Mouse (Mus musculus): ENCODE data around the gene Fem1b. TPM values are rescaled to one million over a fixed set of nuclear protein-coding genes. Genes with fewer than 3 reads are reported as not detected.
"Not testable (repeated sequence)": the region's sequence is repeated elsewhere in the genome, so short reads cannot be mapped to it uniquely, and the experiment has no call there.

The Fem1b gene
- polyA plus RNA-seq, 1 experiment from 2014 or later = 30.6 TPM

- peaks cover 20% of the 10 kb centered on the region for H3K4me1 ChIP-seq (ENCODE audit: control insufficient read depth, insufficient read depth, low read length)
- peak overlapping the region; percentile 99 for H3K4me3 ChIP-seq (ENCODE audit: low read depth, low read length)
- no peaks in the 10 kb centered on the region for H3K36me3 ChIP-seq (ENCODE audit: control insufficient read depth, insufficient read depth, low read length)
- H3K27ac ChIP-seq (ENCODE audit: low read length) = peak overlapping the region; percentile 96
- no peaks in the 10 kb centered on the region for H3K27me3 ChIP-seq (ENCODE audit: control insufficient read depth, insufficient read depth, low read length)
- peak overlapping the region; percentile 95 for H3K4me2 ChIP-seq (replicated peaks; ENCODE audit: low read depth, low read length)
- under 1% methylated on average over 57 of the region's 58 CpGs for WGBS
- ATAC-seq (ENCODE audit: insufficient number of reproducible peaks, insufficient read depth, low FRiP score, low read depth) = no peak; the same call in none of the 2 replicates
- peak overlapping the region; percentile 87 for H3K9ac ChIP-seq (replicated peaks; ENCODE audit: low read depth, low read length)
- H3K9me3 ChIP-seq (ENCODE audit: control insufficient read depth, low read depth, low read length) = no peaks in the 10 kb centered on the region
Observed at GRCm38 (mm10) chr9:62810543-62811515, 905 bp downstream of the Fem1b start.

- Histone ChIP-seq H3K4me2 (replicated peaks; ENCODE audit: low read depth, low read length) (peak overlapping the region; percentile 95), H3K27ac (ENCODE audit: low read length) (no peak overlapping the region), H3K27me3 (ENCODE audit: control insufficient read depth, insufficient read depth, low read length) (no peaks in the 10 kb centered on the region), H3K9ac (replicated peaks; ENCODE audit: low read depth, low read length) (peak overlapping the region; percentile 87), H3K36me3 (ENCODE audit: control insufficient read depth, insufficient read depth, low read length) (no peaks in the 10 kb centered on the region), H3K4me1 (ENCODE audit: control insufficient read depth, insufficient read depth, low read length) (peaks cover 20% of the 10 kb centered on the region), H3K9me3 (ENCODE audit: control insufficient read depth, low read depth, low read length) (no peaks in the 10 kb centered on the region), H3K4me3 (ENCODE audit: low read depth, low read length) (peak overlapping the region; percentile 99)
- no peak for ATAC-seq (ENCODE audit: insufficient number of reproducible peaks, insufficient read depth, low FRiP score, low read depth)
- WGBS = 10% methylated on average over 8 of the region's 8 CpGs
Observed at GRCm38 (mm10) chr9:62810095-62810494, 1.6 kb downstream of the Fem1b start.

DNA sequence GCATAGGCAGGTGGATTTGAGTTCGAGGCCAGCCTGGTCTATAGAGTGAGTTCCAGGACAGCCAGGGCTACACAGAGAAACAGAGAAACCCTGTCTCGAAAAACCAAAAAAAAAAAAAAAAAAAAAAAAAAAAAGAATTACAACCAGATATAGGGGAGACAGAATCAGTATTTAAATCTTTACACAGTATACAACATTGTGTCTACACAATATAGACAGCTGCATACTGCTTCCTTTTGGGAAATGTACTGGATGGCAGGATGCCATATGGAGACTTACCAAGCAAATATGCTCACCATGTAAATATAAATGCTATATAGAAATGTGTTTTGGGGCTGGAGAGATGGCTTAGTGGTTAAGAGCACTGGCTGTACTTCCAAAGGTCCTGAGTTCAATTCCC is 12.5 kb downstream of the Fem1b start:
- 84% methylated on average over 2 of the region's 2 CpGs for WGBS
- not testable (repeated sequence) for H3K4me2 ChIP-seq (replicated peaks; ENCODE audit: low read depth, low read length); ATAC-seq (ENCODE audit: insufficient number of reproducible peaks, insufficient read depth, low FRiP score, low read depth); H3K9me3 ChIP-seq (ENCODE audit: control insufficient read depth, low read depth, low read length); H3K4me3 ChIP-seq (ENCODE audit: low read depth, low read length); H3K27me3 ChIP-seq (ENCODE audit: control insufficient read depth, insufficient read depth, low read length); H3K4me1 ChIP-seq (ENCODE audit: control insufficient read depth, insufficient read depth, low read length); H3K9ac ChIP-seq (replicated peaks; ENCODE audit: low read depth, low read length); H3K27ac ChIP-seq (ENCODE audit: low read length)
- peaks cover 33% of the 10 kb centered on the region for H3K36me3 ChIP-seq (ENCODE audit: control insufficient read depth, insufficient read depth, low read length)

DNA sequence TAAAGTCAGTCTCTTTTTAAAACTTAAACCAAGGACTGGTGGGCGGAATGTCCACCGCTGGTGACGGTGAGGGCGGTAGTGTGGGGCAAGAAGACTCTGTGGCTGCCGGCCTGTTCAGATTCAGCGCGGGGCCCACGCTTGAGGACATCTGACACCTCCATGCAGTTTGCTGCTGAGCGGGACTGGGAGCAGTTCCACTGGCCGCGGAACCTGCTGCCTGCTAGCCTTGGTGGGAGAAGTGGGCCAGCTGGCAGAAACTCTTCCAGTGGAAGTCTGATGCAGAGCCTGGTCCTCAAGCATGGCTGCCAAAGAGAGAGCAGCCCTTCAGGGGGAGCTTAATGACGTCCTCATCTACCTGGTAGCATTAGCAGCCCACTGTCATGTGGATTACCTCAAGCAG is 21.9 kb downstream of the Fem1b start:
- no peak overlapping the region for H3K27ac ChIP-seq (ENCODE audit: low read length)
- WGBS = 91% methylated on average over 12 of the region's 12 CpGs
- no peak for ATAC-seq (ENCODE audit: insufficient number of reproducible peaks, insufficient read depth, low FRiP score, low read depth)

DNA sequence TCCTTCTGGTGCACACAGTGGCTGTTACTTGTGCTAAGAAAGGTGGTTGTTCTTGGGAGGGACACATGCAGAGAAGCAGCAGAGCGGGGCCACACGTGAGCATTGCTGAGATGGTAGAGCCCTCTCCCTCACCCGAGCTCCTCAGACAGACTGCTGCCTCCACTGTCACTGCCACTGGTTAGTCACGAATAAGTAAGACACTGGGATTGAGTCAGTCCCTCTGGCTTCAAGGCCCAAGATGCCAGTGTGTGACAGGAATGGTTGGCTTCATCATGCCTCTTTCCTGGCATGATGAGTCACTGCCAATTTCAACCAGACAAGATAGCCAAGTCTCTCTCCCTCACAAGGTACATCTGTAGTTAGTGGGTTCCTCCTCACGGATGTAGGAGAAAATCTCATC is 25.0 kb downstream of the Fem1b start:
- WGBS = 82% methylated on average over 5 of the region's 5 CpGs
- no peaks in the 10 kb centered on the region for H3K27me3 ChIP-seq (ENCODE audit: control insufficient read depth, insufficient read depth, low read length)

More for the DNA sequence above, 21.9 kb downstream of the Fem1b start:
- H3K4me1 ChIP-seq (ENCODE audit: control insufficient read depth, insufficient read depth, low read length) = no peaks in the 10 kb centered on the region
- no peaks in the 10 kb centered on the region for H3K27me3 ChIP-seq (ENCODE audit: control insufficient read depth, insufficient read depth, low read length)
- H3K9ac ChIP-seq (replicated peaks; ENCODE audit: low read depth, low read length) = no peak overlapping the region
- no peaks in the 10 kb centered on the region for H3K9me3 ChIP-seq (ENCODE audit: control insufficient read depth, low read depth, low read length)
- H3K4me3 ChIP-seq (ENCODE audit: low read depth, low read length) = no peak overlapping the region
- no peak overlapping the region for H3K4me2 ChIP-seq (replicated peaks; ENCODE audit: low read depth, low read length)
- 0 out of 2 replicates have a peak, but pooled peaks cover 2% of the 10 kb centered on the region for H3K36me3 ChIP-seq (ENCODE audit: control insufficient read depth, insufficient read depth, low read length)

GRCm38 (mm10) chr9:62784233-62784632 is 27.5 kb downstream of the Fem1b start:
- no peak for ATAC-seq (ENCODE audit: insufficient number of reproducible peaks, insufficient read depth, low FRiP score, low read depth)
- H3K4me1 ChIP-seq (ENCODE audit: control insufficient read depth, insufficient read depth, low read length) = no peaks in the 10 kb centered on the region; the same call in 1 of the 2 replicates
- WGBS = 88% methylated on average over 2 of the region's 2 CpGs
- no peak overlapping the region for H3K4me3 ChIP-seq (ENCODE audit: low read depth, low read length)
- H3K9ac ChIP-seq (replicated peaks; ENCODE audit: low read depth, low read length) = no peak overlapping the region
- no peaks in the 10 kb centered on the region for H3K27me3 ChIP-seq (ENCODE audit: control insufficient read depth, insufficient read depth, low read length)
- no peaks in the 10 kb centered on the region for H3K9me3 ChIP-seq (ENCODE audit: control insufficient read depth, low read depth, low read length)
- H3K36me3 ChIP-seq (ENCODE audit: control insufficient read depth, insufficient read depth, low read length) = no peaks in the 10 kb centered on the region
- H3K27ac ChIP-seq (ENCODE audit: low read length) = no peak overlapping the region
- no peak overlapping the region for H3K4me2 ChIP-seq (replicated peaks; ENCODE audit: low read depth, low read length)

More for the DNA sequence above, 25.0 kb downstream of the Fem1b start:
- ATAC-seq (ENCODE audit: insufficient number of reproducible peaks, insufficient read depth, low FRiP score, low read depth) = no peak
- H3K36me3 ChIP-seq (ENCODE audit: control insufficient read depth, insufficient read depth, low read length) = no peaks in the 10 kb centered on the region
- H3K4me1 ChIP-seq (ENCODE audit: control insufficient read depth, insufficient read depth, low read length) = no peaks in the 10 kb centered on the region; the same call in 1 of the 2 replicates
- no peak overlapping the region for H3K27ac ChIP-seq (ENCODE audit: low read length)
- no peaks in the 10 kb centered on the region for H3K9me3 ChIP-seq (ENCODE audit: control insufficient read depth, low read depth, low read length)
- H3K9ac ChIP-seq (replicated peaks; ENCODE audit: low read depth, low read length) = no peak overlapping the region
- no peak overlapping the region for H3K4me2 ChIP-seq (replicated peaks; ENCODE audit: low read depth, low read length)
- no peak overlapping the region for H3K4me3 ChIP-seq (ENCODE audit: low read depth, low read length)

GRCm38 (mm10) chr9:62782976-62783781 is 28.6 kb downstream of the Fem1b start:
- no peak for ATAC-seq (ENCODE audit: insufficient number of reproducible peaks, insufficient read depth, low FRiP score, low read depth)
- Histone ChIP-seq H3K27ac (ENCODE audit: low read length) (no peak overlapping the region), H3K4me3 (ENCODE audit: low read depth, low read length) (no peak overlapping the region), H3K4me2 (replicated peaks; ENCODE audit: low read depth, low read length) (no peak overlapping the region), H3K36me3 (ENCODE audit: control insufficient read depth, insufficient read depth, low read length) (no peaks in the 10 kb centered on the region), H3K27me3 (ENCODE audit: control insufficient read depth, insufficient read depth, low read length) (no peaks in the 10 kb centered on the region), H3K9me3 (ENCODE audit: control insufficient read depth, low read depth, low read length) (no peaks in the 10 kb centered on the region), H3K9ac (replicated peaks; ENCODE audit: low read depth, low read length) (no peak overlapping the region), H3K4me1 (ENCODE audit: control insufficient read depth, insufficient read depth, low read length) (peaks cover 9% of the 10 kb centered on the region; the same call in 1 of the 2 replicates)
- WGBS = 44% methylated on average over 16 of the region's 16 CpGs

- Histone ChIP-seq H3K27ac (ENCODE audit: low read length) (no peak overlapping the region), H3K4me3 (ENCODE audit: low read depth, low read length) (no peak overlapping the region), H3K9me3 (ENCODE audit: control insufficient read depth, low read depth, low read length) (no peaks in the 10 kb centered on the region), H3K36me3 (ENCODE audit: control insufficient read depth, insufficient read depth, low read length) (no peaks in the 10 kb centered on the region), H3K4me1 (ENCODE audit: control insufficient read depth, insufficient read depth, low read length) (peaks cover 15% of the 10 kb centered on the region; the same call in 1 of the 2 replicates), H3K9ac (replicated peaks; ENCODE audit: low read depth, low read length) (no peak overlapping the region), H3K4me2 (replicated peaks; ENCODE audit: low read depth, low read length) (no peak overlapping the region), H3K27me3 (ENCODE audit: control insufficient read depth, insufficient read depth, low read length) (no peaks in the 10 kb centered on the region)
- no peak for ATAC-seq (ENCODE audit: insufficient number of reproducible peaks, insufficient read depth, low FRiP score, low read depth)
- 65% methylated on average over 3 of the region's 3 CpGs for whole genome bisulfite sequencing
Observed at GRCm38 (mm10) chr9:62781965-62782364, 29.8 kb downstream of the Fem1b start.
